Mouse (Mus musculus) CH12.LX (cell line): ENCODE results near the gene Zic1. TPM values are rescaled to one million over a fixed set of nuclear protein-coding genes. Genes with fewer than 3 reads are reported as not detected.

Experiments
- DNase-seq: peaks from one replicate; pipeline ENCODE4 v3.0.0-alpha.2; 2013; ENCODE audit errors: extremely low read depth
- H3K27ac ChIP-seq: 2 replicates; pipeline ENCODE4 v1.5.1; 2012; ENCODE audit warnings: low read depth, mild to moderate bottlenecking, control low read depth, moderate library complexity; ENCODE audit not compliant: insufficient read depth
- H3K27me3 ChIP-seq: replicated peaks from 2 replicates; pipeline ENCODE3; 2012; ENCODE audit warnings: inconsistent platforms
- H3K36me3 ChIP-seq, 2 experiments: replicated peaks in 1 of 2; 2 replicates each; pipeline versions ENCODE3 to v1.6.1; 2012; ENCODE audit warnings: inconsistent platforms in 1 of 2, low read length in 1 of 2, mild to moderate bottlenecking in 1 of 2, mixed read lengths in 1 of 2, moderate library complexity in 1 of 2; ENCODE audit not compliant: control insufficient read depth in 1 of 2, insufficient read depth in 1 of 2
- H3K4me1 ChIP-seq, 2 experiments: 2 replicates each; pipeline ENCODE4 v1.6.1; 2012; ENCODE audit warnings: inconsistent platforms in 1 of 2, moderate library complexity in 1 of 2; ENCODE audit not compliant: insufficient read depth in 2 of 2, control insufficient read depth in 1 of 2
- H3K4me2 ChIP-seq: 2 replicates; pipeline ENCODE4 v1.6.1; 2012; ENCODE audit warnings: low read depth, mild to moderate bottlenecking, control low read depth; ENCODE audit not compliant: poor library complexity, insufficient read depth, severe bottlenecking
- H3K4me3 ChIP-seq, 3 experiments: fragments of 150-350 bp in 1 of 3; sonication (generic) in 1 of 3; replicated peaks in 1 of 3; 2 replicates each; pipeline versions ENCODE3 to v1.5.1; 2011 to 2012; ENCODE audit warnings: low read depth in 2 of 3, low read length in 2 of 3, mild to moderate bottlenecking in 2 of 3, moderate library complexity in 2 of 3, control low read depth in 1 of 3, improper control_type of control experiment in 1 of 3, inconsistent platforms in 1 of 3, mixed read lengths in 1 of 3; ENCODE audit not compliant: poor library complexity in 1 of 3
- H3K79me2 ChIP-seq: replicated peaks from 2 replicates; pipeline ENCODE4 v1.6.1; 2012; ENCODE audit warnings: mild to moderate bottlenecking, moderate library complexity; ENCODE audit not compliant: control insufficient read depth, poor library complexity, insufficient read depth, severe bottlenecking; ENCODE audit errors: extremely low read depth
- H3K9ac ChIP-seq: 2 replicates; pipeline ENCODE4 v1.6.1; 2012; ENCODE audit warnings: low read depth, mild to moderate bottlenecking, control low read depth, moderate library complexity; ENCODE audit not compliant: insufficient read depth
- H3K9me3 ChIP-seq: replicated peaks from 2 replicates; pipeline ENCODE3; 2012; ENCODE audit warnings: low read length, inconsistent platforms, mixed read lengths
- BHLHE40 ChIP-seq: IDR thresholded peaks from 2 replicates; pipeline ENCODE4 v1.6.1; 2011; ENCODE audit warnings: mild to moderate bottlenecking, low read depth, low read length, improper control_type of control experiment
- CHD1 ChIP-seq: IDR thresholded peaks from 2 replicates; pipeline ENCODE4 v1.6.1; 2012; ENCODE audit warnings: low read depth, low read length, improper control_type of control experiment, inconsistent platforms
- CHD2 ChIP-seq: IDR thresholded peaks from 2 replicates; pipeline ENCODE4 v1.6.1; 2011; ENCODE audit warnings: low read length, improper control_type of control experiment
- E2F4 ChIP-seq: IDR thresholded peaks from 2 replicates; pipeline ENCODE4 v1.6.1; 2011; ENCODE audit warnings: low read depth, low read length, improper control_type of control experiment; ENCODE audit not compliant: insufficient replicate concordance
- ELF1 ChIP-seq: IDR thresholded peaks from 2 replicates; pipeline ENCODE4 v1.6.1; 2014; ENCODE audit warnings: low read depth, mild to moderate bottlenecking, inconsistent platforms, low read length, improper control_type of control experiment
- EP300 ChIP-seq: IDR thresholded peaks from 2 replicates; pipeline ENCODE4 v1.6.1; 2011; ENCODE audit warnings: low read length, improper control_type of control experiment
- ETS1 ChIP-seq: conservative IDR thresholded peaks from 2 replicates; pipeline ENCODE4 v1.6.1; 2012; ENCODE audit warnings: low read depth, mild to moderate bottlenecking, inconsistent platforms, low read length, improper control_type of control experiment, moderate library complexity
- HCFC1 ChIP-seq: IDR thresholded peaks from 2 replicates; pipeline ENCODE4 v1.6.1; 2012; ENCODE audit warnings: low read depth, mild to moderate bottlenecking, inconsistent platforms, low read length, improper control_type of control experiment
- JUN ChIP-seq: IDR thresholded peaks from 2 replicates; pipeline ENCODE4 v1.6.1; 2011; ENCODE audit warnings: low read depth, mild to moderate bottlenecking, low read length, improper control_type of control experiment, moderate library complexity; ENCODE audit not compliant: insufficient read depth
- MAZ ChIP-seq: IDR thresholded peaks from 2 replicates; pipeline ENCODE4 v1.6.1; 2012; ENCODE audit warnings: low read depth, mild to moderate bottlenecking, inconsistent platforms, low read length, improper control_type of control experiment, moderate library complexity
- MEF2A ChIP-seq: IDR thresholded peaks from 2 replicates; pipeline ENCODE4 v1.6.1; 2014; ENCODE audit warnings: low read depth, mild to moderate bottlenecking, inconsistent platforms, low read length, improper control_type of control experiment, borderline replicate concordance
- MXI1 ChIP-seq: IDR thresholded peaks from 2 replicates; pipeline ENCODE4 v1.6.1; 2011; ENCODE audit warnings: mild to moderate bottlenecking, low read depth, low read length, improper control_type of control experiment
- MYC ChIP-seq: IDR thresholded peaks from 2 replicates; pipeline ENCODE4 v1.6.1; 2011; ENCODE audit warnings: low read depth, mild to moderate bottlenecking, improper control_type of control experiment, low read length
- NRF1 ChIP-seq: IDR thresholded peaks from 2 replicates; pipeline ENCODE4 v1.6.1; 2014; ENCODE audit warnings: low read depth, mild to moderate bottlenecking, inconsistent platforms, low read length, improper control_type of control experiment, moderate library complexity
- PAX5 ChIP-seq: IDR thresholded peaks from 2 replicates; pipeline ENCODE4 v1.6.1; 2012; ENCODE audit warnings: low read length, inconsistent platforms, mixed read lengths
- POLR2A ChIP-seq: IDR thresholded peaks from 2 replicates; pipeline ENCODE4 v1.6.1; 2011; ENCODE audit warnings: low read depth, mild to moderate bottlenecking, improper control_type of control experiment, low read length
- POLR2AphosphoS2 ChIP-seq: IDR thresholded peaks from 2 replicates; pipeline ENCODE4 v1.6.1; 2011; ENCODE audit warnings: low read depth, low read length, improper control_type of control experiment
- RAD21 ChIP-seq: IDR thresholded peaks from 2 replicates; pipeline ENCODE4 v1.6.1; 2011; ENCODE audit warnings: low read depth, mild to moderate bottlenecking, low read length, improper control_type of control experiment, moderate library complexity
- RCOR1 ChIP-seq: conservative IDR thresholded peaks from 2 replicates; pipeline ENCODE4 v1.6.1; 2012; ENCODE audit warnings: low read depth, mild to moderate bottlenecking, inconsistent platforms, low read length, improper control_type of control experiment
- SMC3 ChIP-seq: IDR thresholded peaks from 2 replicates; pipeline ENCODE4 v1.6.1; 2011; ENCODE audit warnings: low read depth, low read length, improper control_type of control experiment
- TBP ChIP-seq: conservative IDR thresholded peaks from 2 replicates; pipeline ENCODE4 v1.6.1; 2011; ENCODE audit warnings: low read depth, low read length, improper control_type of control experiment
- UBTF ChIP-seq: IDR thresholded peaks from 2 replicates; pipeline ENCODE4 v1.6.1; 2012; ENCODE audit warnings: low read depth, mild to moderate bottlenecking, inconsistent platforms, low read length, improper control_type of control experiment, moderate library complexity
- USF1 ChIP-seq: IDR thresholded peaks from 2 replicates; pipeline ENCODE4 v1.6.1; 2014; ENCODE audit warnings: low read depth, mild to moderate bottlenecking, inconsistent platforms, low read length, improper control_type of control experiment
- USF2 ChIP-seq: conservative IDR thresholded peaks from 2 replicates; pipeline ENCODE4 v1.6.1; 2011; ENCODE audit warnings: low read depth, low read length, improper control_type of control experiment
- ZKSCAN1 ChIP-seq: IDR thresholded peaks from 2 replicates; pipeline ENCODE4 v1.6.1; 2012; ENCODE audit warnings: low read depth, inconsistent platforms, low read length, improper control_type of control experiment, borderline replicate concordance
- ZMIZ1 ChIP-seq: IDR thresholded peaks from 2 replicates; pipeline ENCODE4 v1.6.1; 2012; ENCODE audit warnings: low read depth, mild to moderate bottlenecking, inconsistent platforms, low read length, improper control_type of control experiment
- dilution Hi-C: fragments of 300-500 bp; cut with MboI; formaldehyde crosslinking; loops from 2 replicates; pipeline ENCODE4 v1.14.3; 2020; ENCODE audit warnings: low sequenced_read_pairs; ENCODE audit not compliant: extremely low pct_unique_long_range_greater_than_20kb, extremely low pct_ligation_motif_present
- in situ Hi-C: fragments of 300-500 bp; cut with MboI; formaldehyde crosslinking; loops from 3 replicates; pipeline ENCODE4 v1.14.3; 2019; ENCODE audit warnings: low sequenced_read_pairs, low pct_ligation_motif_present, low pct_unique_long_range_greater_than_20kb, mixed read lengths
- polyA plus RNA-seq: library from polyadenylated mRNA; unstranded; fragments of >175 nt; gene quantifications from 2 replicates; pipeline ENCODE4 v1.2.1, GENCODE M21; 2012; ENCODE audit warnings: low read depth; ENCODE audit not compliant: insufficient read length
- total RNA-seq, 2 experiments: library from RNA; depleted of rRNA; stranded (reverse); fragments of 300-350 nt in 1 of 2; fragments of >200 nt in 1 of 2; gene quantifications; 2 replicates each; pipeline ENCODE4 v1.2.3; 2012 to 2014

Zic1 gene
- total and polyA plus RNA-seq, 3 experiments = not detected

DNA sequence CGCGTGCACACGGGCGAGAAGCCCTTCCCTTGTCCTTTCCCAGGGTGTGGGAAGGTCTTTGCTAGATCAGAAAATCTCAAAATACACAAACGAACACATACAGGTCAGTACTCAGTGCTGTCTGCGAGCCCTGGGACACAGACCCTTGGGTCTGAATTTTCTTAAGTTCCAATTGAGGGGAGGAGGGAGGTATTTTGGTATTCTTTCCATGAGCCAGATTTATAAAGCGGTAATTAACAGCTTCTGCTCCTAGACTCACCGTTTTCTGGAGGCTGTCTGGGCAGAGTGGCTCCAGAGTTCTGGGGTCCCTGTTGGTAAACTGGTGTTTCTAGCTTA is 13.7 kb upstream of the Zic1 start:
- in situ Hi-C loops = no loop called here
- Histone ChIP-seq H3K27ac (no peak overlapping the region), H3K9me3 (peaks cover 60% of the 10 kb centered on the region), H3K36me3 (no peaks in the 10 kb centered on the region), H3K9ac (no peak overlapping the region), H3K4me2 (no peak overlapping the region), H3K27me3 (no peaks in the 10 kb centered on the region), H3K79me2 (no peaks in the 10 kb centered on the region), H3K4me1 (no peaks in the 10 kb centered on the region), H3K4me3 (no peak overlapping the region)
- no peak for DNase-seq
- TF ChIP-seq POLR2AphosphoS2 (no peak), ZKSCAN1 (no peak), MEF2A (no peak), ELF1 (no peak), RAD21 (no peak), USF2 (no peak), SMC3 (no peak), MAZ (no peak), MYC (no peak), TBP (no peak), ETS1 (no peak), RCOR1 (no peak), BHLHE40 (no peak), PAX5 (no peak), NRF1 (no peak), HCFC1 (no peak), EP300 (no peak), E2F4 (no peak), CHD2 (no peak), UBTF (no peak)
- dilution Hi-C loops = no loop called here

DNA sequence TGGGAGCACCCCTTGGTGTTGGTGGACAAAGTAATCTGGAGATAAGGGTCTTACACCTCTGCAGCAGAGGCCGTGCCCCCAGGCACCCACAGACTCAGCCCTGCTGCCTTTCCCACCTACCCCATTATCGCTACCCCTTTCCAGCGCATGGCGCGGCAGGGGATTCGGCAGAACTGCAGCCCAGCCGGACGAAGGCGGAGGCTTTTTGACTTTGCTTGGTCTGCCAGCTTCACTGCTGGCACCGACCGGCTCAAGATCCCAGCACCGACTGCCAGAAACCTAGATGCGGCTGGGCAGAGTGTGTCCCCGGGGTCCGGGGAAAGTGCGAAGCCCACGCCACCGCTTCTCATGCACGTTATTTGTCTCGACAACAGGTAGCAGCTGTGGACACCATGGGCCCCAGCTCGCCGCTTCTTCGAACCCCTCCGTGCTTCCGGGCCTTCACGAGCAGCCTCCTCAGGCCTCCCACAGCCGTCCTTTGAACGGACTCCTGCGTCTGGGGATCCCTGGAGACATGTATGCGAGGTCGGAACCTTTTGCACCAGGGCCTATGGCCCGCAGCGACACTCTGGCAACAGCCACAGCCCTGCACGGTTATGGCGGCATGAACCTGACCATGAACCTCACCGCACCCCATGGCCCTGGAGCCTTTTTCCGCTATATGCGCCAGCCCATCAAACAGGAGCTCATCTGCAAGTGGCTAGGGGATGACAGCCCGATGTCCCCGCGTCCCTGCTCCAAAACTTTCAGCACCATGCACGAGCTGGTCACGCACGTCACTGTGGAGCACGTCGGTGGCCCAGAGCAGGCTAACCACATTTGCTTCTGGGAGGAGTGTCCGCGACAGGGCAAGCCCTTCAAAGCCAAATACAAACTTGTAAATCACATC is 13.0 kb upstream of the Zic1 start:
- Histone ChIP-seq H3K9ac (no peak overlapping the region), H3K4me3 (no peak overlapping the region), H3K27me3 (no peaks in the 10 kb centered on the region), H3K36me3 (no peaks in the 10 kb centered on the region), H3K9me3 (peaks cover 56% of the 10 kb centered on the region), H3K79me2 (no peaks in the 10 kb centered on the region), H3K27ac (no peak overlapping the region), H3K4me2 (no peak overlapping the region), H3K4me1 (no peaks in the 10 kb centered on the region)
- DNase-seq = no peak
- dilution Hi-C loops (no loop called here), in situ Hi-C loops (no loop called here)
- TF ChIP-seq ZMIZ1 (no peak), CHD1 (no peak), JUN (no peak), E2F4 (no peak), RCOR1 (no peak), USF1 (no peak), MYC (no peak), MXI1 (no peak), ZKSCAN1 (no peak), UBTF (no peak), POLR2A (no peak)
